Mouse (Mus musculus) forebrain, embryonic 16.5 days (tissue): ENCODE measurements around the gene Abr. TPM values are rescaled to one million over a fixed set of nuclear protein-coding genes. Genes with fewer than 3 reads are reported as not detected.
A peak's percentile ranks its signal among the peaks of the same experiment; 100 is the strongest.

Experiments
- ATAC-seq: fragments of 200-750 bp; cut with Nextera tagmentation; 2 replicates; pipeline ENCODE4 v1.8.0; 2017; ENCODE audit warnings: mild to moderate bottlenecking, moderate library complexity
- H3K27ac ChIP-seq: fragments of 300-500 bp; sonication (generic); 2 replicates; pipeline ENCODE4 v1.5.1; 2014; ENCODE audit warnings: low read length, control low read depth
- H3K27me3 ChIP-seq: fragments of 300-500 bp; sonication (generic); replicated peaks from 2 replicates; pipeline ENCODE4 v1.6.1; 2014; ENCODE audit warnings: low read length; ENCODE audit not compliant: control insufficient read depth, insufficient read depth
- H3K36me3 ChIP-seq: fragments of 300-500 bp; sonication (generic); 2 replicates; pipeline ENCODE4 v1.6.1; 2014; ENCODE audit not compliant: control insufficient read depth, insufficient read depth
- H3K4me1 ChIP-seq: fragments of 300-500 bp; sonication (generic); replicated peaks from 2 replicates; pipeline ENCODE4 v1.6.1; 2014; ENCODE audit warnings: low read length; ENCODE audit not compliant: control insufficient read depth, insufficient read depth
- H3K4me2 ChIP-seq: fragments of 300-500 bp; sonication (generic); 2 replicates; pipeline ENCODE4 v1.6.1; 2014; ENCODE audit warnings: mild to moderate bottlenecking, low read length, control low read depth
- H3K4me3 ChIP-seq: fragments of 300-500 bp; sonication (generic); replicated peaks from 2 replicates; pipeline ENCODE4 v1.5.1; 2014; ENCODE audit warnings: mild to moderate bottlenecking, low read length, control low read depth
- H3K9ac ChIP-seq: fragments of 300-500 bp; sonication (generic); replicated peaks from 2 replicates; pipeline ENCODE4 v1.6.1; 2014; ENCODE audit warnings: low read depth, low read length, control low read depth
- H3K9me3 ChIP-seq: fragments of 300-500 bp; sonication (generic); 2 replicates; pipeline ENCODE4 v1.6.1; 2016; ENCODE audit warnings: low read length; ENCODE audit not compliant: control insufficient read depth
- WGBS: fragments of 180-500 bp; shearing (Covaris S2); extraction: QIAGEN DNeasy Blood & Tissue Kit; methylation state at CpG from one replicate; pipeline ENCODE4 v1.1.7; 2014; 5-methylcytosine and 5-hydroxymethylcytosine counted together
- polyA plus RNA-seq: library from polyadenylated mRNA; unstranded; fragments of >200 nt; fragmentation: Nextera tagmentation; extraction: Ambion mirVana; gene quantifications from 2 replicates; pipeline ENCODE4 v1.2.1, GENCODE M21; 2015

The Abr gene
- polyA plus RNA-seq, 1 experiment from 2014 or later, result 121 TPM

- no peaks in the 10 kb centered on the region for H3K27me3 ChIP-seq
- H3K4me3 ChIP-seq, result no peak overlapping the region
- H3K27ac ChIP-seq, result no peak overlapping the region
- no peaks in the 10 kb centered on the region for H3K9me3 ChIP-seq
- ATAC-seq, result no peak
- H3K36me3 ChIP-seq, result peaks cover 3% of the 10 kb centered on the region; the same call in 1 of the 2 replicates
- H3K4me1 ChIP-seq, result peaks cover 11% of the 10 kb centered on the region
- 54% methylated on average over 5 of the region's 5 CpGs for WGBS
- H3K9ac ChIP-seq, result no peak overlapping the region
- H3K4me2 ChIP-seq, result no peak overlapping the region
Measured at GRCm38 (mm10) chr11:76482697-76483096, 139.4 kb downstream of the Abr start.

- Histone ChIP-seq H3K9ac (no peak overlapping the region), H3K36me3 (peaks cover 3% of the 10 kb centered on the region; the same call in 1 of the 2 replicates), H3K27ac (no peak overlapping the region), H3K27me3 (no peaks in the 10 kb centered on the region), H3K4me3 (no peak overlapping the region), H3K4me1 (peaks cover 16% of the 10 kb centered on the region), H3K9me3 (no peaks in the 10 kb centered on the region), H3K4me2 (no peak overlapping the region)
- WGBS, result 60% methylated on average over 5 of the region's 5 CpGs
- no peak for ATAC-seq
Measured at GRCm38 (mm10) chr11:76482183-76482582, 139.9 kb downstream of the Abr start.

GRCm38 (mm10) chr11:76479729-76480128 lies 142.4 kb downstream of the Abr start:
- Histone ChIP-seq H3K9ac (no peak overlapping the region), H3K9me3 (no peaks in the 10 kb centered on the region), H3K27me3 (no peaks in the 10 kb centered on the region), H3K27ac (no peak overlapping the region), H3K4me3 (no peak overlapping the region), H3K4me2 (no peak overlapping the region), H3K4me1 (peaks cover 13% of the 10 kb centered on the region), H3K36me3 (peaks cover 3% of the 10 kb centered on the region; the same call in 1 of the 2 replicates)
- WGBS, result 98% methylated on average over 4 of the region's 4 CpGs
- ATAC-seq, result no peak

- Histone ChIP-seq H3K27ac (no peak overlapping the region), H3K4me1 (peaks cover 13% of the 10 kb centered on the region), H3K9ac (no peak overlapping the region), H3K4me3 (no peak overlapping the region), H3K9me3 (no peaks in the 10 kb centered on the region), H3K4me2 (no peak overlapping the region), H3K27me3 (no peaks in the 10 kb centered on the region), H3K36me3 (peaks cover 3% of the 10 kb centered on the region; the same call in 1 of the 2 replicates)
- WGBS, result 86% methylated on average over 13 of the region's 13 CpGs
- ATAC-seq, result no peak
Measured at GRCm38 (mm10) chr11:76478676-76479655, 143.1 kb downstream of the Abr start.

GRCm38 (mm10) chr11:76477095-76477525 lies 145.0 kb downstream of the Abr start:
- peaks cover 23% of the 10 kb centered on the region for H3K4me1 ChIP-seq
- peaks cover 3% of the 10 kb centered on the region; the same call in 1 of the 2 replicates for H3K36me3 ChIP-seq
- H3K27ac ChIP-seq, result peak overlapping the region; percentile 41; the same call in 1 of the 2 replicates
- no peaks in the 10 kb centered on the region for H3K27me3 ChIP-seq
- no peak overlapping the region for H3K4me3 ChIP-seq
- no peak overlapping the region for H3K4me2 ChIP-seq
- 15% methylated on average over 5 of the region's 5 CpGs for WGBS
- no peaks in the 10 kb centered on the region for H3K9me3 ChIP-seq
- no peak overlapping the region for H3K9ac ChIP-seq
- ATAC-seq, result 0 out of 2 replicates have a peak, but pooled peaks have one; percentile 21

- no peak for ATAC-seq
Measured at GRCm38 (mm10) chr11:76476376-76477094, 145.6 kb downstream of the Abr start.

GRCm38 (mm10) chr11:76472617-76473016 lies 149.5 kb downstream of the Abr start:
- peak overlapping the region; percentile 24; the same call in 1 of the 2 replicates for H3K9ac ChIP-seq
- no peaks in the 10 kb centered on the region for H3K9me3 ChIP-seq
- WGBS, result 2% methylated on average over 5 of the region's 5 CpGs
- peak overlapping the region; percentile 69 for H3K27ac ChIP-seq
- H3K4me3 ChIP-seq, result no peak overlapping the region
- no peak; the same call in 1 of the 2 replicates for ATAC-seq
- no peaks in the 10 kb centered on the region for H3K27me3 ChIP-seq
- H3K4me2 ChIP-seq, result no peak overlapping the region
- no peaks in the 10 kb centered on the region for H3K36me3 ChIP-seq
- H3K4me1 ChIP-seq, result peaks cover 48% of the 10 kb centered on the region

More at GRCm38 (mm10) chr11:76476376-76477094, 145.6 kb downstream of the Abr start:
- Histone ChIP-seq H3K9me3 (no peaks in the 10 kb centered on the region), H3K27ac (0 out of 2 replicates have a peak overlapping the region, but pooled peaks have one; percentile 11), H3K4me1 (peaks cover 25% of the 10 kb centered on the region), H3K27me3 (no peaks in the 10 kb centered on the region), H3K36me3 (peaks cover 3% of the 10 kb centered on the region; the same call in 1 of the 2 replicates), H3K9ac (no peak overlapping the region), H3K4me3 (no peak overlapping the region), H3K4me2 (no peak overlapping the region)
- 71% methylated on average over 8 of the region's 8 CpGs for WGBS

GRCm38 (mm10) chr11:76469311-76469998 lies 152.7 kb downstream of the Abr start:
- 11% methylated on average over 11 of the region's 11 CpGs for WGBS
- ATAC-seq, result peak; percentile 47
- Histone ChIP-seq H3K9me3 (no peaks in the 10 kb centered on the region), H3K36me3 (no peaks in the 10 kb centered on the region), H3K4me2 (peak overlapping the region; percentile 0; the same call in 1 of the 2 replicates), H3K4me3 (no peak overlapping the region), H3K27ac (peak overlapping the region; percentile 91), H3K9ac (peak overlapping the region; percentile 20; the same call in 1 of the 2 replicates), H3K4me1 (peaks cover 63% of the 10 kb centered on the region), H3K27me3 (no peaks in the 10 kb centered on the region)
